Mouse (Mus musculus): ENCODE results near the gene Tmprss12. TPM values are rescaled to one million over a fixed set of nuclear protein-coding genes. Genes with fewer than 3 reads are reported as not detected.

Tmprss12 gene
- total RNA-seq (2023) = not detected

DNA sequence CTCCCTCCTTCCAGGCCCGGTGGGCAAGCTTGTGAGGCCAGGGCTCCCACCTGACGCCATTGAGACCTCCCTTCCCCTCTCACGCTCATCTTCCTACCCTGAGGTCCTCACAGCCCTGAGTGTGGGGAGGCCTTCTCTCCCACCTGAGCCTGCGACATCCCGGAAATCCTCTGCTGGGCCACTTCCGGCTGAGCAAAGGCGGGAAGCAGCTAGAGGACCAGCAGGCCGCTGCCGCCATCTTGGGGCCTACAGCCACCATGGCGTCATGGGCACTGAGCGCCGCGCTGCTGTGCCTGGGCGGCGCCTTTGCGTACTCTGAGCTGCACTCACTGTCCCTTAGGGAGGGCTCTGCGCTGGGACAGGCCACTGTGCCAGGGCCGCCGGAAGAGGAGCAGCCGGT lies at the start of gene Tmprss12:
Gene Tmprss12 (plus strand): TSS at position 212 of the 400 bp plus-strand sequence.

DNA sequence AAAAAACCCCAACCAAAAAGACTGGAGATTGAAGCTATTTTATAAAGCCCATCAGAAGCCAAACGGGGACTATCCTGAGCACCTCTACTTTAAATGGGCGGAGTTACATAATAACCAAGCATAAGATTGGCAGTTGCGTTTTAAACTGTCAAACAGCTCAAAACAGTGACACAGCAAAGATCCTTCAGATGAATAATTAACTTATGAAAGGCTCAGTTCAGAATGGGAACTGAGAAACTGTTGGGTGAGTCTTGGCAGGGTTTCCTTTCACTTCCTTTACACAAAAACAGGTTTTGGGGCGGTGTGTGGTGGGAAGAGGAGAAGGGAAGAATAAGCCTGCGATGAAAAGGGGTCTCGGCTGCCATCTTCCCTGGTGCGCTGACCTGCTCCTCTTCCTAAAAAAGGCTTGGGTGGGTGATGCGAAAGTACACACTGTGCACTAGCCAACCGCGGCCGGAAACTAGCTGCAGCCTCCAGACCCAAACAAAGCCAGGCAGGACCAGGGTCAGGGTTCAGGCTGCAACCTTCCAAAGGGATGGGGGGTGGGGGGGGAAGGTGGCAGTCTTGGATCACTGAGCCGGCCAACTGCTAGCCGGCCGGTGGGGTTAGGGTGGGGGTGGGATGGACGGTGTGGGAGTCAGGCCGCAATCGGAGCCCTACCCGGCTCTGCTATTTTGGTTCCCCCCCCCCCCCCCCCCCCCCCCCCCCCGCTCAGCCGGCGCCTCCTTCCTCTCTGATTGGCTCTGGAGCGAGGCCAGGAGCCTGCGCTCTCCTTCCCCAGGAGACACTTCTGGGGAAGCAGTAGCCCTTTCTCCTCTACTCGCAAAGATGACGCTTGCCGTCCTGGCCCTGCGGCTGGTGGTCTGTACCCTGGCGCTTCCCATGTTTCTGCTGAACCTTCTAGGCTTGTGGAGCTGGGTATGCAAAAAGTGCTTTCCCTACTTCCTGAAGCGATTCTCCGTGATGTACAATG lies 23.7 kb downstream of the Tmprss12 start, which contains the start of gene Mettl7a1:
Gene Mettl7a1 (plus strand): TSS at position 122 of the 973 bp plus-strand sequence.

GRCm38 (mm10) chr15:100334629-100335028 lies 54.0 kb downstream of the Tmprss12 start, which contains the start of gene Mettl7a3:
TSS of gene Mettl7a3 (plus strand) at chr15:100334929.

Other genes starting within 250 kb of the Tmprss12 start
- gene Dip2b, start 242.2 kb upstream of the Tmprss12 start, total RNA-seq (2023) = 10 to 100 TPM; 72.0 to 74.2 TPM
- gene Atf1, start 53.0 kb upstream of the Tmprss12 start, total RNA-seq (2023) = 10 to 100 TPM; 90.9 to 92.3 TPM
- gene Mettl7a1, start 23.3 kb downstream of the Tmprss12 start, total RNA-seq (2023) = 10 to 100 TPM; 23.5 to 26.5 TPM
- gene Mettl7a3, start 54.1 kb downstream of the Tmprss12 start, total RNA-seq (2023) = under 1 TPM in 1 of 2 experiments, not detected in 1; 0.62 TPM
- 1 to 10 TPM in 1 of 2 experiments, not detected in 1; 1.7 TPM for gene Methig1, start 72.3 kb downstream of the Tmprss12 start, total RNA-seq (2023)
- gene Mettl7a2, start 72.4 kb downstream of the Tmprss12 start, total RNA-seq (2023) = under 1 TPM; 0.50 to 0.96 TPM
- not detected for gene Higd1c, start 83.7 kb downstream of the Tmprss12 start, total RNA-seq (2023)
- gene Gm5475, start 141.3 kb downstream of the Tmprss12 start, total RNA-seq (2023) = not detected
- gene Slc11a2, start 144.2 kb downstream of the Tmprss12 start, total RNA-seq (2023) = 10 to 100 TPM; 65.3 to 71.9 TPM
- gene Letmd1, start 188.2 kb downstream of the Tmprss12 start, total RNA-seq (2023) = 10 to 100 TPM; 46.4 to 47.3 TPM
- 1 to 10 TPM; 6.6 to 7.3 TPM for gene Csrnp2, start 214.7 kb downstream of the Tmprss12 start, total RNA-seq (2023)

Measured in T-cell, adult 66 days (primary cell).